ENCODE assay signal across 9 mouse cellular contexts in the genomic region with DNA sequence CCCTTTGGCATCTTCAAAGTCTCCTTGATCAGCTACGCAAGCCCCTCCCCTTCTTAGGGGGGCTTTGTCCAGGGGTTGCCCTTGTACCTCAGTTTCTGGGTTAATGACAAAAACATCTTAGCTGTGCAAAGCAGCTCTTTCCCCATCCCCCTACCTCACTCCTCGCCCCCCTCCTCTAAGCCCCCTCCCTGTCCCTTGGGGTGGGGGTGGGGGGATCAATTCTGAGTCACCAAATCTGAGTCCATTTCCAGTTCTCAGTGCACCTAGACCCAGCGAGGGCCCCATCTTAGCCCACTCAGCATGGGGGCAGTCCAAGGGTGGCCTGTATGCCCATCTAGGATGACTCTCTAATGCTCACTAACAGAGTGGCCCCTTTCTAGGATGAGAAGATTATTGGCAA. TPM values are rescaled to one million over a fixed set of nuclear protein-coding genes. Genes with fewer than 3 reads are reported as not detected.
DNase-seq lines count a peak whose midpoint lies in the region; ATAC-seq and TF ChIP-seq lines count a peak whose summit lies in the region.
"Had no signal": no experiment of that assay in that cellular context is flagged by ENCODE, and none has a peak within 500 bp of the region (broad histone marks: within the 10 kb centered on the region; RNA-seq: fewer than 3 reads in every experiment).

No protein-coding gene starts in this region.

- peaks cover 17% of the 10 kb centered on the region for H3K27me3 ChIP-seq in heart, embryonic 13.5 days (replicated peaks)
- no peaks in the 10 kb centered on the region for H3K27me3 ChIP-seq in hindbrain, embryonic 14.5 days (ENCODE audit: control insufficient read depth, insufficient read depth, low read length)
- H3K27me3 ChIP-seq in midbrain, embryonic 14.5 days (ENCODE audit: control insufficient read depth, insufficient read depth, low read length), result no peaks in the 10 kb centered on the region

- H3K4me1 ChIP-seq in heart, embryonic 13.5 days, result peaks cover 30% of the 10 kb centered on the region
- H3K4me1 ChIP-seq in cortical plate, adult 2 months (ENCODE audit: control insufficient read depth, insufficient read depth, low read length), result peaks cover 1% of the 10 kb centered on the region; the same call in 1 of the 2 replicates
- H3K4me1 ChIP-seq in hindbrain, embryonic 14.5 days (replicated peaks; ENCODE audit: control insufficient read depth, insufficient read depth, low read length), result peaks cover 24% of the 10 kb centered on the region
- peaks cover 12% of the 10 kb centered on the region for H3K4me1 ChIP-seq in midbrain, embryonic 14.5 days (ENCODE audit: control insufficient read depth, insufficient read depth, low read length)

- no peak for TF ChIP-seq CTCF in cortical plate, adult 2 months (IDR thresholded peaks at IDR 0.05; ENCODE audit: extremely low read depth, insufficient read depth, low read length)

- no peak for TF ChIP-seq POLR2A in cortical plate, adult 2 months (IDR thresholded peaks at IDR 0.05; ENCODE audit: extremely low read depth, insufficient read depth, low read length)

- no peaks in the 10 kb centered on the region for H3K9me3 ChIP-seq in heart, embryonic 13.5 days
- H3K9me3 ChIP-seq in hindbrain, embryonic 14.5 days (ENCODE audit: control insufficient read depth, low read length), result no peaks in the 10 kb centered on the region
- no peaks in the 10 kb centered on the region for H3K9me3 ChIP-seq in midbrain, embryonic 14.5 days (ENCODE audit: control insufficient read depth, low read length)

- peak overlapping the region; percentile 89 for H3K9ac ChIP-seq in heart, embryonic 13.5 days
- peak overlapping the region; percentile 87 for H3K9ac ChIP-seq in hindbrain, embryonic 14.5 days
- H3K9ac ChIP-seq in midbrain, embryonic 14.5 days (replicated peaks; ENCODE audit: low read length), result peak overlapping the region; percentile 71

- no peak for DNase-seq in heart, postnatal 4 days
- no peak for DNase-seq in hindbrain, embryonic 14.5 days (ENCODE audit: low spot score)
- peak; percentile 18 for DNase-seq in midbrain, embryonic 14.5 days
- DNase-seq in urinary bladder, postnatal 36 days (ENCODE audit: low spot score in 2 of 2), result no peak
- DNase-seq in layer of hippocampus, adult 9-11 months, result no peak
- DNase-seq in embryo, embryonic 10.5 days (ENCODE audit: low spot score), result no peak
- DNase-seq: right cerebral cortex, adult 18-20 months had no signal

- peak overlapping the region; percentile 90 for H3K4me2 ChIP-seq in heart, embryonic 13.5 days
- peak overlapping the region; percentile 90 for H3K4me2 ChIP-seq in hindbrain, embryonic 14.5 days (replicated peaks)
- peak overlapping the region; percentile 91 for H3K4me2 ChIP-seq in midbrain, embryonic 14.5 days (ENCODE audit: low read length)

- WGBS in heart, embryonic 13.5 days, result 70% methylated on average over 3 of the region's 3 CpGs
- WGBS in hindbrain, embryonic 14.5 days, result 46% methylated on average over 3 of the region's 3 CpGs
- 49% methylated on average over 3 of the region's 3 CpGs for WGBS in midbrain, embryonic 14.5 days

- H3K4me3 ChIP-seq in heart, embryonic 13.5 days, result peak overlapping the region; percentile 74
- peak overlapping the region; percentile 72; the same call in 1 of the 2 replicates for H3K4me3 ChIP-seq in cortical plate, adult 2 months (ENCODE audit: insufficient read depth, low read length)
- peak overlapping the region; percentile 65 for H3K4me3 ChIP-seq in hindbrain, embryonic 14.5 days (replicated peaks; ENCODE audit: low read length)
- H3K4me3 ChIP-seq in midbrain, embryonic 14.5 days (replicated peaks; ENCODE audit: low read depth, low read length), result peak overlapping the region; percentile 64

- peaks cover 42% of the 10 kb centered on the region for H3K36me3 ChIP-seq in heart, embryonic 13.5 days
- peaks cover 45% of the 10 kb centered on the region for H3K36me3 ChIP-seq in hindbrain, embryonic 14.5 days (replicated peaks; ENCODE audit: control insufficient read depth, insufficient read depth)
- H3K36me3 ChIP-seq in midbrain, embryonic 14.5 days (ENCODE audit: control insufficient read depth, insufficient read depth, low read length), result peaks cover 42% of the 10 kb centered on the region

- no peak for ATAC-seq in heart, embryonic 13.5 days (ENCODE audit: extremely low read depth, insufficient number of reproducible peaks, low FRiP score, low TSS enrichment)
- no peak for ATAC-seq in hindbrain, embryonic 14.5 days (ENCODE audit: low FRiP score)
- ATAC-seq in midbrain, embryonic 14.5 days (ENCODE audit: low FRiP score, low TSS enrichment), result no peak

- H3K27ac ChIP-seq in heart, embryonic 13.5 days (replicated peaks), result no peak overlapping the region
- no peak overlapping the region for H3K27ac ChIP-seq in cortical plate, adult 2 months (ENCODE audit: insufficient read depth, low read length)
- peak overlapping the region; percentile 99 for H3K27ac ChIP-seq in hindbrain, embryonic 14.5 days
- H3K27ac ChIP-seq in midbrain, embryonic 14.5 days (replicated peaks; ENCODE audit: low read depth, low read length), result peak overlapping the region; percentile 99; the same call in 1 of the 2 replicates

RNA-seq across cellular contexts. Expression of a gene that starts 1.7 kb away (rescaled TPM):
- 7.5 and 8.7 TPM in 2 replicates for polyA plus RNA-seq in heart, embryonic 13.5 days (2015; fragmentation: Nextera tagmentation; extraction: Ambion mirVana)
- total RNA-seq in heart, postnatal 4 days (2021), result 1 to 10 TPM; 6.9 to 7.7 TPM
- polyA plus RNA-seq in cortical plate, adult 2 months (2012; rRNA removed), result 36.5 and 43.0 TPM in 2 replicates
- 20.0 and 21.1 TPM in 2 replicates for polyA plus RNA-seq in hindbrain, embryonic 14.5 days (2014; fragmentation: Nextera tagmentation; extraction: Ambion mirVana)
- 26.5 and 27.9 TPM in 2 replicates for polyA plus RNA-seq in midbrain, embryonic 14.5 days (2014; fragmentation: Nextera tagmentation; extraction: Ambion mirVana)

RNA-seq across cellular contexts. Expression of a gene that starts 8.0 kb away (rescaled TPM):
- 2.3 and 3.1 TPM in 2 replicates for polyA plus RNA-seq in heart, embryonic 13.5 days (2015; fragmentation: Nextera tagmentation; extraction: Ambion mirVana)
- 1 to 10 TPM; 4.9 to 5.4 TPM for total RNA-seq in heart, postnatal 4 days (2021)
- 15.0 and 16.9 TPM in 2 replicates for polyA plus RNA-seq in cortical plate, adult 2 months (2012; rRNA removed)
- 2.4 and 2.7 TPM in 2 replicates for polyA plus RNA-seq in hindbrain, embryonic 14.5 days (2014; fragmentation: Nextera tagmentation; extraction: Ambion mirVana)
- polyA plus RNA-seq in midbrain, embryonic 14.5 days (2014; fragmentation: Nextera tagmentation; extraction: Ambion mirVana), result 2.7 and 4.3 TPM in 2 replicates

RNA-seq across cellular contexts. Expression of a gene that starts 17.4 kb away (rescaled TPM):
- 2.4 and 3.2 TPM in 2 replicates for polyA plus RNA-seq in heart, embryonic 13.5 days (2015; fragmentation: Nextera tagmentation; extraction: Ambion mirVana)
- total RNA-seq in heart, postnatal 4 days (2021), result 1 to 10 TPM; 2.6 to 4.1 TPM
- 2.1 and 2.7 TPM in 2 replicates for polyA plus RNA-seq in cortical plate, adult 2 months (2012; rRNA removed)
- polyA plus RNA-seq in hindbrain, embryonic 14.5 days (2014; fragmentation: Nextera tagmentation; extraction: Ambion mirVana), result 0.17 and 0.50 TPM in 2 replicates
- 0.42 and 0.43 TPM in 2 replicates for polyA plus RNA-seq in midbrain, embryonic 14.5 days (2014; fragmentation: Nextera tagmentation; extraction: Ambion mirVana)

RNA-seq across cellular contexts. Expression of a gene that starts 22.9 kb away (rescaled TPM):
- 2.6 and 2.8 TPM in 2 replicates for polyA plus RNA-seq in heart, embryonic 13.5 days (2015; fragmentation: Nextera tagmentation; extraction: Ambion mirVana)
- 1 to 10 TPM; 7.1 to 8.1 TPM for total RNA-seq in heart, postnatal 4 days (2021)
- polyA plus RNA-seq in cortical plate, adult 2 months (2012; rRNA removed), result 43.7 and 49.2 TPM in 2 replicates
- 11.1 and 11.3 TPM in 2 replicates for polyA plus RNA-seq in hindbrain, embryonic 14.5 days (2014; fragmentation: Nextera tagmentation; extraction: Ambion mirVana)
- polyA plus RNA-seq in midbrain, embryonic 14.5 days (2014; fragmentation: Nextera tagmentation; extraction: Ambion mirVana), result 10.2 and 10.3 TPM in 2 replicates

RNA-seq across cellular contexts. Expression of a gene that starts 47.7 kb away (rescaled TPM):
- 213 and 243 TPM in 2 replicates for polyA plus RNA-seq in heart, embryonic 13.5 days (2015; fragmentation: Nextera tagmentation; extraction: Ambion mirVana)
- 10 to 100 TPM; 77.4 to 81.8 TPM for total RNA-seq in heart, postnatal 4 days (2021)
- polyA plus RNA-seq in cortical plate, adult 2 months (2012; rRNA removed), result 114 and 121 TPM in 2 replicates
- polyA plus RNA-seq in hindbrain, embryonic 14.5 days (2014; fragmentation: Nextera tagmentation; extraction: Ambion mirVana), result 251 and 253 TPM in 2 replicates
- 249 and 256 TPM in 2 replicates for polyA plus RNA-seq in midbrain, embryonic 14.5 days (2014; fragmentation: Nextera tagmentation; extraction: Ambion mirVana)

Comparison
In these comparisons a context has a peak if more than half of its experiments do, and no peak if none do; other contexts are left out.
1. H3K27ac ChIP-seq: peak in hindbrain, embryonic 14.5 days (single experiment) and midbrain, embryonic 14.5 days (single experiment); none in heart, embryonic 13.5 days (single experiment) and cortical plate, adult 2 months (single experiment).
2. Peak in every context shown above with its lines, with median percentiles within 50 percentile points of each other: H3K4me2 ChIP-seq, H3K4me3 ChIP-seq and H3K9ac ChIP-seq.